Mouse (Mus musculus) megakaryocyte-erythroid progenitor cell, adult 5-6 weeks (primary cell): ENCODE results near the gene Slco1c1. TPM values are rescaled to one million over a fixed set of nuclear protein-coding genes. Genes with fewer than 3 reads are reported as not detected.
"Not testable (repeated sequence)": the region's sequence is repeated elsewhere in the genome, so short reads cannot be mapped to it uniquely, and the experiment has no call there.

Source experiments
- ATAC-seq: replicated peaks from 2 replicates; pipeline ENCODE4 v1.8.0; 2016; ENCODE audit warnings: mild to moderate bottlenecking, inconsistent platforms; ENCODE audit not compliant: severe bottlenecking, poor library complexity, low FRiP score, low TSS enrichment
- total RNA-seq, 2 experiments: library from RNA; stranded (forward) in 1 of 2; stranded (reverse) in 1 of 2; fragments of 200-1000, 215-1000 nt in 1 of 2; fragments of >200 nt in 1 of 2; fragmentation: Nextera tagmentation in 1 of 2; gene quantifications; 2 replicates each; pipeline ENCODE4 v1.2.3; 2014 to 2017

The Slco1c1 gene
- total RNA-seq, 2 experiments from 2014 or later, result not detected

- no peak for ATAC-seq
These were observed 52.6 kb downstream of the Slco1c1 start for GRCm38 (mm10) chr6:141576646-141577200.

GRCm38 (mm10) chr6:141584791-141585403, 60.7 kb downstream of the Slco1c1 start:
- ATAC-seq, result no peak

- no peak for ATAC-seq
These were observed 65.8 kb downstream of the Slco1c1 start for GRCm38 (mm10) chr6:141590002-141590401.

- not testable (repeated sequence) for ATAC-seq
These were observed 66.5 kb downstream of the Slco1c1 start for GRCm38 (mm10) chr6:141590598-141591200.

- ATAC-seq, result no peak
These were observed 71.9 kb downstream of the Slco1c1 start for GRCm38 (mm10) chr6:141596081-141596480.

GRCm38 (mm10) chr6:141597037-141597436, 72.9 kb downstream of the Slco1c1 start:
- ATAC-seq, result no peak

GRCm38 (mm10) chr6:141600940-141601339, 76.8 kb downstream of the Slco1c1 start:
- no peak for ATAC-seq

- no peak for ATAC-seq
These were observed 86.6 kb downstream of the Slco1c1 start for GRCm38 (mm10) chr6:141610702-141611260.

- no peak for ATAC-seq
These were observed 89.8 kb downstream of the Slco1c1 start for GRCm38 (mm10) chr6:141614017-141614416.

- ATAC-seq, result no peak
These were observed 91.2 kb downstream of the Slco1c1 start for GRCm38 (mm10) chr6:141615348-141615747.

Other genes starting within 250 kb of the Slco1c1 start
- gene Slco1b2, start 105.2 kb downstream of the Slco1c1 start, total RNA-seq (2014; fragmentation: Nextera tagmentation), result not detected in 2 replicates
- gene Slco1b2, start 105.2 kb downstream of the Slco1c1 start, total RNA-seq (2017), result not detected in 2 replicates
- not detected in 2 replicates for gene Gm5724, start 249.4 kb downstream of the Slco1c1 start, total RNA-seq (2014; fragmentation: Nextera tagmentation)
- gene Gm5724, start 249.4 kb downstream of the Slco1c1 start, total RNA-seq (2017), result not detected in 2 replicates